Mouse (Mus musculus) neural tube, embryonic 13.5 days (tissue): Measurements from ENCODE around the gene Rab8a. TPM values are rescaled to one million over a fixed set of nuclear protein-coding genes. Genes with fewer than 3 reads are reported as not detected.
A peak's percentile ranks its signal among the peaks of the same experiment; 100 is the strongest.

Source experiments
- ATAC-seq: fragments of 200-750 bp; cut with Nextera tagmentation; 2 replicates; pipeline ENCODE4 v1.8.0; 2017; ENCODE audit warnings: low read depth, mild to moderate bottlenecking, moderate TSS enrichment, moderate library complexity
- H3K27ac ChIP-seq: fragments of 300-500 bp; sonication (generic); replicated peaks from 2 replicates; pipeline ENCODE4 v1.5.1; 2015; ENCODE audit warnings: moderate library complexity, mild to moderate bottlenecking, inconsistent platforms
- H3K27me3 ChIP-seq: fragments of 300-500 bp; sonication (generic); 2 replicates; pipeline ENCODE4 v1.6.1; 2015; ENCODE audit warnings: mild to moderate bottlenecking, inconsistent platforms
- H3K36me3 ChIP-seq: fragments of 300-500 bp; sonication (generic); 2 replicates; pipeline ENCODE4 v1.6.1; 2015; ENCODE audit warnings: mild to moderate bottlenecking, inconsistent platforms
- H3K4me1 ChIP-seq: fragments of 300-500 bp; sonication (generic); replicated peaks from 2 replicates; pipeline ENCODE4 v1.6.1; 2015; ENCODE audit warnings: inconsistent platforms
- H3K4me2 ChIP-seq: fragments of 300-500 bp; sonication (generic); 2 replicates; pipeline ENCODE4 v1.6.1; 2015; ENCODE audit warnings: inconsistent platforms, mild to moderate bottlenecking, moderate library complexity
- H3K4me3 ChIP-seq: fragments of 300-500 bp; sonication (generic); 2 replicates; pipeline ENCODE4 v1.5.1; 2015; ENCODE audit warnings: mild to moderate bottlenecking, inconsistent platforms
- H3K9ac ChIP-seq: fragments of 300-500 bp; sonication (generic); 2 replicates; pipeline ENCODE4 v1.6.1; 2015; ENCODE audit warnings: moderate library complexity, mild to moderate bottlenecking, inconsistent platforms
- H3K9me3 ChIP-seq: fragments of 300-500 bp; sonication (generic); 2 replicates; pipeline ENCODE4 v1.6.1; 2016; ENCODE audit warnings: inconsistent platforms
- WGBS: fragments of 180-500 bp; shearing (Covaris S2); methylation state at CpG from one replicate; pipeline ENCODE4 v1.1.7; 2015; 5-methylcytosine and 5-hydroxymethylcytosine counted together
- polyA plus RNA-seq: library from polyadenylated mRNA; unstranded; fragments of >200 nt; fragmentation: Nextera tagmentation; extraction: Ambion mirVana; gene quantifications from 2 replicates; pipeline ENCODE4 v1.2.1, GENCODE M21; 2015

Rab8a gene
- polyA plus RNA-seq, 1 experiment from 2014 or later: 109 TPM

DNA sequence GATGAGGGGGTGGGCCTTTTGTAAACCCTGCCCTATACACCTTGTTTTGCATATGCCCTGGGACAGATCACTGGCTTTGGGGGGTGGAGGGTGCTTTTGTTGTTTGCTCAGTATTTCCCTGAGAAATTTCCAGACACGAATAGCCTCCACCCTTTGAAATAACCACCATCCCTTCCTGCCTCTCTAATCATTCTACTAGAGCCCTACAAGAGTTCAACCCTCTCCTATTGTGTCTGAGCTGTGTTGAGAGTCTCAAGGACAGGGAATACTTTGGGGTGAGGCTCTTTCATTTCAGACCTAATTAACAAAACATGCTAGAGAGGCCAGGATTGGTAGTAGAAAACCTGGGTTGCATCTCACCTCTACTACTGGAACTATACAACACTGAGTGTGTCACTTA, 11.9 kb upstream of the Rab8a start:
- ATAC-seq: no peak
- Histone ChIP-seq H3K9ac (no peak overlapping the region), H3K27ac (no peak overlapping the region), H3K4me2 (no peak overlapping the region), H3K27me3 (no peaks in the 10 kb centered on the region), H3K4me1 (no peaks in the 10 kb centered on the region), H3K4me3 (no peak overlapping the region), H3K9me3 (no peaks in the 10 kb centered on the region), H3K36me3 (peaks cover 86% of the 10 kb centered on the region)
- 97% methylated on average over 1 of the region's 1 CpGs for WGBS

DNA sequence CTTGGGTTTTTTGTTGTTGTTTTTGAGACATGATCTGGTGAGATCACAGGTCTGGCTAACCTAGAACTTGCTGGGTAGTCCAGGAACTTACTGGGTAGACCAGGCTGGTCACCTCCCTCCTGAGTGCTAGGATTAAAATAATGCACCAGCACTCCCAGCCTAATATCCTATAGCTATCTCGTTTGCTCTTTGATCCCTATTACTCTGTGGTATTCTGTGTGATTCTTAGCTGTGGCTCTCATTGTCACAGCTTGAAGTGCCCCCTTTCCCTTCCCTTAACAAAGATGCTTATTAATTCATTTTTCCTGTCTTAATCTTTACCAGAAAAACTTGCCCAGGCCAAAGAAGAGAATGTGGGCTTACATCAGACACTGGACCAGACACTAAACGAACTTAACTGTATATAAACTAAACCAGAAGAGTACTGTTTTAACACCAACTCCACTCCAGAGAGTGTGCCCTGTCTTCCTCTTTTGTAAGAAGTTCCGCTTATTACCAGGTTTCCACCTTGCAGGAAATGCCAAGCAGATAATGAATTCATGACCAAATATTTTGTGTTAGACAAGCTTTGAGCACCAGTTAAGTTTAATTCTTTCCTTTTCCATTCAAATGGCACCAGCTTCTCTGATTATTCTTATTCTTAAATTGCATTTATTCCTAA, 9.5 kb upstream of the Rab8a start:
- no peak overlapping the region for H3K4me3 ChIP-seq
- H3K27ac ChIP-seq: no peak overlapping the region
- 86% methylated on average over 3 of the region's 3 CpGs for WGBS
- H3K9ac ChIP-seq: no peak overlapping the region
- no peaks in the 10 kb centered on the region for H3K9me3 ChIP-seq
- no peak overlapping the region for H3K4me2 ChIP-seq
- peaks cover 63% of the 10 kb centered on the region for H3K36me3 ChIP-seq
- no peaks in the 10 kb centered on the region for H3K4me1 ChIP-seq
- no peaks in the 10 kb centered on the region for H3K27me3 ChIP-seq
- no peak for ATAC-seq

- H3K9ac ChIP-seq: no peak overlapping the region
- H3K4me3 ChIP-seq: no peak overlapping the region
- H3K4me1 ChIP-seq: no peaks in the 10 kb centered on the region
- no peak overlapping the region for H3K4me2 ChIP-seq
- no peak overlapping the region for H3K27ac ChIP-seq
- peaks cover 46% of the 10 kb centered on the region for H3K36me3 ChIP-seq
- no peak for ATAC-seq
- H3K9me3 ChIP-seq: no peaks in the 10 kb centered on the region
- H3K27me3 ChIP-seq: no peaks in the 10 kb centered on the region
These were observed 7.6 kb upstream of the Rab8a start for GRCm38 (mm10) chr8:72153382-72153781.

DNA sequence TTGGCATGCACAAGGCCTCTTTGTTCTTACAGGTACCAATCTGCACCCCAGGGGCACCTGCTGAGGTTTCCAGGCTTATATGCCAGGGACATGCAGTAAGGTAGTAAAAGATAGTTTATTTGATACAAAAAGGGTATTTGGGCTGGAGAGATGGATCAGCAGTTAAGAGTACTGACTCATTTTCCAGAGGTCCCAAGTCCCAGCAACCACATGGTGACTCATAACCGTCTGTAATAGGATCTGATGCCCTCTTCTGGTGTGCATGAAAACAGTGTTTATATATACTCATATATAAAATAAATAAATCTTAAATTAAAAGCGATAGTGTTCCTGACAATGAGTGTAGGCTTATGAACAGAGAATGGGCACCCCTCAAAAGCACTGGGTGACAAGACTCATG, 2.9 kb upstream of the Rab8a start:
- H3K4me3 ChIP-seq: no peak overlapping the region
- peaks cover 30% of the 10 kb centered on the region for H3K4me1 ChIP-seq
- no peak overlapping the region for H3K4me2 ChIP-seq
- no peak for ATAC-seq
- no peak overlapping the region for H3K27ac ChIP-seq
- H3K9me3 ChIP-seq: no peaks in the 10 kb centered on the region
- peaks cover 4% of the 10 kb centered on the region; the same call in 1 of the 2 replicates for H3K36me3 ChIP-seq
- H3K27me3 ChIP-seq: no peaks in the 10 kb centered on the region
- 85% methylated on average over 2 of the region's 2 CpGs for WGBS
- H3K9ac ChIP-seq: no peak overlapping the region

DNA sequence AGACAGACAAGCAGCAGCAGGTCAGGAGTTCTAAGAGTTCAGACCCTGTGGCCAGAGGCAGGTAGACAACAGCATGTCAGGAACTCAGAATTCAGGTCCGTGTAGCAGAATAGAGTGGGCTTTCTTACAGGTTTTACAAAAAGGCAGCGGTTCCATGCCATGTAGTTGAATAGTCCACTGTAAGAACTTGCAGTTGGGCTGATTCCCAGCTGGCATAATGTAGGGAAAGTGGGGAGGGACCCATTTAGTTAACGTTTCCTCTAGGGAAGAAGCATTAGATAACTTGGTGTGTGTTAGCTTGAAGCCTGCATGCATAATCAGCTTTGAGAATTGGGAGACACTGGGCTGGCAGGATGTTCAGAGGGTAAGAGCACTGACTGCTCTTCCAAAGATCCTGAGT, 2.3 kb upstream of the Rab8a start:
- H3K27me3 ChIP-seq: no peaks in the 10 kb centered on the region
- 81% methylated on average over 3 of the region's 3 CpGs for WGBS
- H3K9ac ChIP-seq: no peak overlapping the region
- no peak overlapping the region for H3K27ac ChIP-seq
- H3K4me1 ChIP-seq: peaks cover 30% of the 10 kb centered on the region
- no peak overlapping the region for H3K4me2 ChIP-seq
- ATAC-seq: no peak
- no peak overlapping the region for H3K4me3 ChIP-seq
- no peaks in the 10 kb centered on the region for H3K9me3 ChIP-seq
- no peaks in the 10 kb centered on the region for H3K36me3 ChIP-seq

GRCm38 (mm10) chr8:72160007-72160406, 993 bp upstream of the Rab8a start:
- WGBS: 84% methylated on average over 3 of the region's 3 CpGs
- peaks cover 35% of the 10 kb centered on the region for H3K4me1 ChIP-seq
- no peak for ATAC-seq
- peak overlapping the region; percentile 75 for H3K27ac ChIP-seq
- H3K4me2 ChIP-seq: peak overlapping the region; percentile 64
- H3K9me3 ChIP-seq: no peaks in the 10 kb centered on the region
- no peaks in the 10 kb centered on the region for H3K27me3 ChIP-seq
- H3K4me3 ChIP-seq: peak overlapping the region; percentile 47
- H3K9ac ChIP-seq: peak overlapping the region; percentile 71; the same call in 1 of the 2 replicates
- peaks cover 8% of the 10 kb centered on the region for H3K36me3 ChIP-seq

GRCm38 (mm10) chr8:72162821-72163220, 1.8 kb downstream of the Rab8a start:
- H3K4me3 ChIP-seq: peak overlapping the region; percentile 89; the same call in 1 of the 2 replicates
- peaks cover 9% of the 10 kb centered on the region for H3K36me3 ChIP-seq
- no peak overlapping the region for H3K9ac ChIP-seq
- no peaks in the 10 kb centered on the region for H3K27me3 ChIP-seq
- peak overlapping the region; percentile 88; the same call in 1 of the 2 replicates for H3K4me2 ChIP-seq
- ATAC-seq: no peak
- no peak overlapping the region for H3K27ac ChIP-seq
- H3K4me1 ChIP-seq: peaks cover 35% of the 10 kb centered on the region
- H3K9me3 ChIP-seq: no peaks in the 10 kb centered on the region

GRCm38 (mm10) chr8:72169098-72169668, 8.2 kb downstream of the Rab8a start:
- H3K27ac ChIP-seq: no peak overlapping the region
- H3K27me3 ChIP-seq: no peaks in the 10 kb centered on the region
- H3K9ac ChIP-seq: no peak overlapping the region
- peaks cover 70% of the 10 kb centered on the region for H3K36me3 ChIP-seq
- no peak for ATAC-seq
- no peaks in the 10 kb centered on the region for H3K9me3 ChIP-seq
- 96% methylated on average over 3 of the region's 3 CpGs for WGBS
- no peak overlapping the region for H3K4me2 ChIP-seq
- H3K4me3 ChIP-seq: no peak overlapping the region
- H3K4me1 ChIP-seq: peaks cover 5% of the 10 kb centered on the region; the same call in 1 of the 2 replicates

DNA sequence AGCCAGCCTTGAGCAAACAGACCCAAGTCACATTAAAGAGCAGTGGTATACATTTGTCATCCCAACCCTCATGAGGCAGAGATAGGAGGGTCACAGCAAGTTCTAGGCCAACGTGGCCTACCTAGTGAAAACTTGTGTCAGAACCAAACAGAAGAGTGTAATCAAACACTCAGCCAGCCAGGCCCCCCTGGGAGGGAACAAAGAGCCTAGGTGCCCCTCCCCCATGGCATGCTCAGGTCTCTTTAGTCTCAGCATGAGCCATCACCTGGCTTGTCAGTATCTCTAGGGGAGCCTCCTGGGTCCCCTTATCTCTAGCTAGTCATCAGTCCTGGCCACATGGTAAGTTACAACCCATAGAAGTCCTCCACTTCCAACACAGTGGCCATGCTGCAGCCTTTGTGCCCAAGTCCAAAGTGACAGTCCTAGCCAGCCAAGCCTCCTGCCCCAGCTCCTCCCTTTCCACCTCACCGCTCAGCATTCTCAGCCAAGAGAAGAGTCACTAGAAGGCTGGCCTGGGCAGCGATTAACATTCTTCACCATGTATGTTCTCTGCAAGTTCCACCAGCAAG, 8.8 kb downstream of the Rab8a start:
- Histone ChIP-seq H3K4me3 (no peak overlapping the region), H3K4me1 (peaks cover under 1% of the 10 kb centered on the region; the same call in 1 of the 2 replicates), H3K9me3 (no peaks in the 10 kb centered on the region), H3K4me2 (no peak overlapping the region), H3K27me3 (no peaks in the 10 kb centered on the region), H3K9ac (no peak overlapping the region), H3K36me3 (peaks cover 70% of the 10 kb centered on the region), H3K27ac (no peak overlapping the region)
- WGBS: 80% methylated on average over 3 of the region's 3 CpGs
- ATAC-seq: no peak

GRCm38 (mm10) chr8:72177346-72177925, 16.4 kb downstream of the Rab8a start:
- no peak overlapping the region for H3K4me2 ChIP-seq
- ATAC-seq: peak; percentile 67
- no peaks in the 10 kb centered on the region for H3K27me3 ChIP-seq
- no peaks in the 10 kb centered on the region for H3K9me3 ChIP-seq
- H3K27ac ChIP-seq: no peak overlapping the region
- 58% methylated on average over 5 of the region's 5 CpGs for WGBS
- no peak overlapping the region for H3K4me3 ChIP-seq
- no peaks in the 10 kb centered on the region for H3K4me1 ChIP-seq
- no peak overlapping the region for H3K9ac ChIP-seq
- H3K36me3 ChIP-seq: peaks cover 97% of the 10 kb centered on the region

DNA sequence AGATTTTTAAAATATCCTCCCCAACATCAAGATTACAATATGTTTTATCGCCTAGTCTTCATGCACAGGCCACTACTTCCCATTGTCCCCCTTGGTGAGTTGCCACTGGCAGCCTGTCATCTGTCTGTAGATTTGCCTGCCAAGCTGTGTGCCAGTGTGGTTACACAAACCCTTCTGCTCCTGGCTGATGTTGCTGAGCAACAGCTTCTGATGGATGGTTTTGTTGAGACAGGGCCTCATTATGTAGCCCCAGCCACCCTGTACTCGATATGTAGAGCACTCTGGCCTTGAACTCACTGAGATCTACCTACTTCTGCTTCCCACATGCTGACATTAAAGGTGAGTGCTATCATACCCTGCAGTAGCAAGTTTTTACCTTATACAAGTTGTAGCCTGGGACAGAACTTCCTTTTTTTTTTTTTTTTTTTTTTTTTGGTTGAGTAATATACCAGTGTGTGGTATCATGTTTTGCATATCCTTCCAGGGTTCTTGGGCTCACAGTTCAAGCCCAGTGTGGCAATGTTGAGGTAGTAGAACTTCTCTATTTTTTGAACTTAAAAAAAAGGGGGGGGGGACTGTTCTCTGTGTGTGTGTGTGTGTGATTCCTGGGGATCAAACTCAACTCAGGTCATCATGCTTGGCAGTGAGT, 22.7 kb downstream of the Rab8a start:
- WGBS: 77% methylated on average over 2 of the region's 2 CpGs
- no peak for ATAC-seq
- no peak overlapping the region for H3K9ac ChIP-seq
- no peak overlapping the region for H3K4me3 ChIP-seq
- H3K9me3 ChIP-seq: no peaks in the 10 kb centered on the region
- H3K27ac ChIP-seq: no peak overlapping the region
- H3K27me3 ChIP-seq: no peaks in the 10 kb centered on the region
- no peak overlapping the region for H3K4me2 ChIP-seq
- H3K36me3 ChIP-seq: peaks cover 35% of the 10 kb centered on the region
- H3K4me1 ChIP-seq: no peaks in the 10 kb centered on the region

DNA sequence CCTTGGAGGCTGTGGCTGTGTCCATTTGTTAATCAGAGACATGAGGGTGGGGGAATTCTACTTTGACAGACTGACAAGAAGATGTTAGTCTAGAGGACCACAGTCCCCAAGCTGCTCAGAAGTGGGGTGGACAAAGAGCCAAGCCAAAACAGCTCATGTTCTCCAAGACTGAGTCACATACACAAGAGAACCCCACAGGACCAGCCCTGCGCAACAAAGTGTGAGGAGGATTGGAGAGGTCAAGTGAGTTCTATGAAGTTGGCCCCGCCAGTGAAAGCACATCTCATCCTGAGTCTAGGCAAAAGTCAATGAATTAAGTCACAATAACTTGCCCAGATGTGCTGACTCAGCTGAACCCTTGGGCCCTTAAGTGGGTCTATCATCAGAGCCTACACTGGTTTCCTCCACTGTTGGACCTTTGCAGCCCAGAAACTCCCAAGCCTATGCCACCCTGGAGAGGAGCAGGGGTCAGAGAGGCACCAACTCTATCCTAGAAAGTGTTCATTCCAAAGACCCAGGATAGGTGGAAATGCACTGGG, 26.9 kb downstream of the Rab8a start:
- no peaks in the 10 kb centered on the region for H3K4me1 ChIP-seq
- no peaks in the 10 kb centered on the region for H3K9me3 ChIP-seq
- no peak overlapping the region for H3K4me2 ChIP-seq
- 93% methylated on average over 2 of the region's 2 CpGs for WGBS
- H3K27me3 ChIP-seq: no peaks in the 10 kb centered on the region
- no peak overlapping the region for H3K9ac ChIP-seq
- ATAC-seq: no peak
- H3K4me3 ChIP-seq: no peak overlapping the region
- no peak overlapping the region for H3K27ac ChIP-seq
- no peaks in the 10 kb centered on the region for H3K36me3 ChIP-seq
